Mouse (Mus musculus) lung, embryonic 16.5 days (tissue): ENCODE results near the gene Csgalnact2. TPM values are rescaled to one million over a fixed set of nuclear protein-coding genes. Genes with fewer than 3 reads are reported as not detected.

Experiments used
- ATAC-seq: fragments of 200-750 bp; cut with Nextera tagmentation; 2 replicates; pipeline ENCODE4 v1.8.0; 2017; ENCODE audit warnings: low read depth, mild to moderate bottlenecking, moderate library complexity
- H3K27ac ChIP-seq: fragments of 300-500 bp; sonication (generic); 2 replicates; pipeline ENCODE4 v1.5.1; 2014; ENCODE audit warnings: mild to moderate bottlenecking, control low read depth, low read length
- H3K27me3 ChIP-seq: fragments of 300-500 bp; sonication (generic); 2 replicates; pipeline ENCODE4 v1.6.1; 2014; ENCODE audit warnings: low read depth, low read length, mixed read lengths; ENCODE audit not compliant: control insufficient read depth, insufficient read depth
- H3K36me3 ChIP-seq: fragments of 300-500 bp; sonication (generic); 2 replicates; pipeline ENCODE4 v1.6.1; 2014; ENCODE audit warnings: low read length; ENCODE audit not compliant: control insufficient read depth, insufficient read depth
- H3K4me1 ChIP-seq: fragments of 300-500 bp; sonication (generic); replicated peaks from 2 replicates; pipeline ENCODE4 v1.6.1; 2014; ENCODE audit warnings: low read length, mixed read lengths; ENCODE audit not compliant: control insufficient read depth, insufficient read depth
- H3K4me2 ChIP-seq: fragments of 300-500 bp; sonication (generic); 2 replicates; pipeline ENCODE4 v1.6.1; 2014; ENCODE audit warnings: low read depth, low read length, control low read depth
- H3K4me3 ChIP-seq: fragments of 300-500 bp; sonication (generic); 2 replicates; pipeline ENCODE4 v1.5.1; 2014; ENCODE audit warnings: mild to moderate bottlenecking, low read length, control low read depth
- H3K9ac ChIP-seq: fragments of 300-500 bp; sonication (generic); 2 replicates; pipeline ENCODE4 v1.6.1; 2014; ENCODE audit warnings: low read length, control low read depth
- H3K9me3 ChIP-seq: fragments of 300-500 bp; sonication (generic); 2 replicates; pipeline ENCODE4 v1.6.1; 2016; ENCODE audit warnings: low read length; ENCODE audit not compliant: control insufficient read depth
- WGBS: fragments of 180-500 bp; shearing (Covaris S2); extraction: QIAGEN DNeasy Blood & Tissue Kit; methylation state at CpG from one replicate; pipeline ENCODE4 v1.1.7; 2014; 5-methylcytosine and 5-hydroxymethylcytosine counted together
- polyA plus RNA-seq: library from polyadenylated mRNA; unstranded; fragments of >200 nt; fragmentation: Nextera tagmentation; extraction: Ambion mirVana; gene quantifications from 2 replicates; pipeline ENCODE4 v1.2.1, GENCODE M21; 2015

Gene Csgalnact2
- polyA plus RNA-seq, 1 experiment from 2014 or later: 23.1 TPM

DNA sequence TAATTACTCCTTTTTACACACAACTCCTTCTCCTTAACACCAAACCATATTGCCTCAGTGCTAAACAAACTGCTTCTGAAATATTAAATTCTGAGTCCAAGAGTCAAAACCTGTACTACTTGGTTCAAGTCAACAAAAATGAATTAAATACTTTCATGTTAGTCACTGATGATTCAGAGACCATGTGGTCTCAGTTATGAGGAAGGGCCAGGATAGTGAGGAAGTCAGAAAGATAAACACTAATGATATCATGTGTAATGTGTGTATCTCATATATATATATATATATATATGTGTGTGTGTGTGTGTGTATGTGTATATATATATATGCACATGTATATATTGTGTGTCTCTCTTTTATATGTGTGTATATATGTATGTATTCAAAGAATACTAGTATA is 12.4 kb downstream of the Csgalnact2 start:
- ATAC-seq: no peak
- no peak overlapping the region for H3K27ac ChIP-seq
- no peak overlapping the region for H3K4me3 ChIP-seq
- H3K4me1 ChIP-seq: peaks cover 11% of the 10 kb centered on the region
- H3K4me2 ChIP-seq: no peak overlapping the region
- H3K27me3 ChIP-seq: no peaks in the 10 kb centered on the region
- H3K36me3 ChIP-seq: peaks cover 9% of the 10 kb centered on the region
- no peaks in the 10 kb centered on the region for H3K9me3 ChIP-seq
- H3K9ac ChIP-seq: no peak overlapping the region

DNA sequence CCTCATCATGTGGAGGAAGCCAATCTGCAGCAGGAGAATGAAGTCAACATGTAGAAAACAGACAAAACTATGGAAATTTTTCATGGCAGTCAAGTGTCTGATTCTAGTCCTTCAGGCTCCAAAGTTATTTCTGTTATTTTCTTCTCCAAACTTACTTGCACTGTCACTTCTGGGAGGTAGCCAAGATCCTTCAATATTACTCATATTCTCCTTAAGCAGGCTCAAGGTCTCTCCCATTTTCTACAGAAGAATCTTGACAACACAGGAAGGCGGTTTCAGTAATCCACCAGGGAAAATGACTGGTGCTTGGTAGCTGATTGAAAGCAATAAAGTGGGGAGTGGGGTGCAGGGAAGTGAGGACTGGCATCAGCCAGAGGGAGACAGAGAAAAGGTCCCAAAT is 16.2 kb downstream of the Csgalnact2 start:
- no peak for ATAC-seq
- WGBS: 80% methylated on average over 1 of the region's 1 CpGs
- Histone ChIP-seq H3K9me3 (no peaks in the 10 kb centered on the region), H3K36me3 (peaks cover 9% of the 10 kb centered on the region), H3K4me3 (no peak overlapping the region), H3K27ac (no peak overlapping the region), H3K27me3 (no peaks in the 10 kb centered on the region), H3K4me2 (no peak overlapping the region), H3K9ac (no peak overlapping the region), H3K4me1 (peaks cover 4% of the 10 kb centered on the region; the same call in 1 of the 2 replicates)

- Histone ChIP-seq H3K9me3 (no peaks in the 10 kb centered on the region), H3K9ac (no peak overlapping the region), H3K4me1 (no peaks in the 10 kb centered on the region), H3K27ac (no peak overlapping the region), H3K27me3 (no peaks in the 10 kb centered on the region), H3K4me3 (no peak overlapping the region), H3K4me2 (no peak overlapping the region), H3K36me3 (peaks cover 5% of the 10 kb centered on the region; the same call in 1 of the 2 replicates)
- ATAC-seq: no peak
- 50% methylated on average over 1 of the region's 1 CpGs for WGBS
Measured at GRCm38 (mm10) chr6:118111810-118112209, 27.1 kb downstream of the Csgalnact2 start.

- Histone ChIP-seq H3K4me3 (no peak overlapping the region), H3K9ac (no peak overlapping the region), H3K9me3 (no peaks in the 10 kb centered on the region), H3K4me2 (no peak overlapping the region), H3K36me3 (no peaks in the 10 kb centered on the region), H3K27ac (no peak overlapping the region), H3K4me1 (no peaks in the 10 kb centered on the region), H3K27me3 (no peaks in the 10 kb centered on the region)
- 38% methylated on average over 2 of the region's 2 CpGs for WGBS
- ATAC-seq: peak; percentile 58; the same call in 1 of the 2 replicates
Measured at GRCm38 (mm10) chr6:118099311-118099802, 39.6 kb downstream of the Csgalnact2 start.

- Histone ChIP-seq H3K36me3 (no peaks in the 10 kb centered on the region), H3K9ac (no peak overlapping the region), H3K27ac (peak overlapping the region; percentile 72), H3K9me3 (no peaks in the 10 kb centered on the region), H3K4me3 (no peak overlapping the region), H3K27me3 (no peaks in the 10 kb centered on the region), H3K4me1 (no peaks in the 10 kb centered on the region), H3K4me2 (no peak overlapping the region)
- WGBS: 51% methylated on average over 8 of the region's 8 CpGs
- peak; percentile 76 for ATAC-seq
Measured at GRCm38 (mm10) chr6:118097765-118098365, 41.1 kb downstream of the Csgalnact2 start.

GRCm38 (mm10) chr6:118090827-118091226 is 48.1 kb downstream of the Csgalnact2 start:
- Histone ChIP-seq H3K27me3 (no peaks in the 10 kb centered on the region), H3K9me3 (no peaks in the 10 kb centered on the region), H3K4me1 (no peaks in the 10 kb centered on the region; the same call in 1 of the 2 replicates), H3K27ac (no peak overlapping the region), H3K36me3 (no peaks in the 10 kb centered on the region), H3K4me3 (no peak overlapping the region), H3K9ac (no peak overlapping the region), H3K4me2 (no peak overlapping the region)
- 71% methylated on average over 9 of the region's 9 CpGs for WGBS
- no peak for ATAC-seq

DNA sequence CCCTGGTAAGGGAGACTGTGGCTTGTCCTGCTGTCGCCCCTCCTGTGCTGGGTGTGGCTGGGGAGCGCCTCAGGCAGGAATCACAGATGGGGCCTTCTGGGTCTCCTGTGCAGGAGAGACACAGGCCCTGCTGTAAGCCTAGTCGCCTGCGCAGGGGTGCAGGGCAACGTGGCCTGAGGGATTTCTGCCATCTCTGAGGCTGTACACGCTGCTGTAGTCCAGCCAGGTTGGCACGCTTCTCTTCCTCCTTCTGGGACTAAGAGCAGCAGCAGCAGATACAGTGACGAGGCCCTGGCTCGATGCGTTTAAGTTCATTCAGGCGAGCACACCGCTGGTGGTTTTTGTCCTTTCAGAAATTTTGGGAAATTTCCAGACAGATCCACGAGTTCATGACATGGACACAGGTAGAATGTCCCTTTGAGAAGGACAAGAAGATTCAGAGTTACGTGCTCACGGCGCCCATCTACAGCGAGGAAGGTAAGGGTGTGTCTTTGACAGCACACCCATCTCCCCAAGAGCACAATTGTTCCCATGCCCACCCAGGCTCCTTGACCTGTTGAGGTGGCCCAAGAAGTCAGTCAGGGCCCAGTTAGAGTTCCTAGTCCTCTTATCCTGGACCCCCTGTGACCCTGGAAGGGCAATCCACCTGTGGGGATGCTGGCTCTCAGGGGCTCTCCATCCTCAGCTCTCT is 50.0 kb downstream of the Csgalnact2 start:
- H3K27me3 ChIP-seq: no peaks in the 10 kb centered on the region
- H3K36me3 ChIP-seq: no peaks in the 10 kb centered on the region
- ATAC-seq: no peak
- 85% methylated on average over 17 of the region's 17 CpGs for WGBS
- H3K9me3 ChIP-seq: no peaks in the 10 kb centered on the region
- no peak overlapping the region for H3K4me2 ChIP-seq
- H3K27ac ChIP-seq: no peak overlapping the region
- no peak overlapping the region for H3K9ac ChIP-seq
- no peaks in the 10 kb centered on the region; the same call in 1 of the 2 replicates for H3K4me1 ChIP-seq
- no peak overlapping the region for H3K4me3 ChIP-seq

DNA sequence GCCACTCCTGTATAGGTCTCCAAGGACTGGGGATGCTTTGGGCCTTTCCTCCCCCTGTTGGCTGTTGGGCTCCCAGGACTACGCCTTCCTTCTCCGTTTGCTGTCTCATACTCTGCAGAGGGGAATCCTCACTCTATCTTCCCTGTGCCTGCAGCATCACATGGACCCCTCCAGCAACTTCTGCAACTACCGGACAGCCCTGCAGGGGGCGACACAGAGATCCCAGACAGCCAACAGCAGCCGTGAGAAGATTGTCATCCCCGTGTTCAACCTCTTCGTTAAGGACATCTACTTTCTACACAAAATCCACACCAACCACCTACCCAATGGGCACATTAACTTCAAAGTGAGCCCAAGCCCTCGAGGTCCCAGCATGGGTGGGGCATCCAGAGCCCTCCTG is 51.0 kb downstream of the Csgalnact2 start:
- 42% methylated on average over 8 of the region's 8 CpGs for WGBS
- Histone ChIP-seq H3K4me2 (no peak overlapping the region), H3K36me3 (no peaks in the 10 kb centered on the region), H3K9ac (no peak overlapping the region), H3K27ac (no peak overlapping the region), H3K9me3 (no peaks in the 10 kb centered on the region), H3K27me3 (no peaks in the 10 kb centered on the region), H3K4me1 (no peaks in the 10 kb centered on the region; the same call in 1 of the 2 replicates), H3K4me3 (no peak overlapping the region)
- no peak for ATAC-seq

DNA sequence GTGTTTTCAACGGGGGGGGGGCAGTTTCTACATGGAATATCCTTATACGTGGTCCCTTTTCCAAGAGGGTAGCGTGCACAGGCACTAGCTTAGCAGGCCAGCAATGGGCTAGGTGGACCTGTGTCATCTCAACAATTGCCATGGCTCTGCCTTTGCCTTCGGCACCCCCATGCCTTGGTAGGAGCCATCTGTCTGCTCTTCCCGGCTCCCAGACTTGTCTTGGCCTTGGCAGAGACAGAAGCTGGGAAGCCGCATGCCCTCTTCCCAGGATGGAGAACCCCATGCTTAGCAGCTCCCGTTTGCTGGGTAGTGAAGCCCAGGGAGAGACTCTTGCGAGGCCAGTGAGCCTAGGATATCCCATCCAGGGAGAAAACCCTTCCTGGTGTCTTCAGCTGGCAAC is 54.3 kb downstream of the Csgalnact2 start:
- WGBS: 84% methylated on average over 8 of the region's 8 CpGs
- H3K4me3 ChIP-seq: no peak overlapping the region
- no peaks in the 10 kb centered on the region; the same call in 1 of the 2 replicates for H3K4me1 ChIP-seq
- no peak overlapping the region for H3K4me2 ChIP-seq
- no peaks in the 10 kb centered on the region for H3K9me3 ChIP-seq
- ATAC-seq: no peak
- no peak overlapping the region for H3K9ac ChIP-seq
- no peaks in the 10 kb centered on the region for H3K36me3 ChIP-seq
- no peaks in the 10 kb centered on the region for H3K27me3 ChIP-seq
- H3K27ac ChIP-seq: no peak overlapping the region
